Mouse (Mus musculus) hindbrain, embryonic 14.5 days (tissue): ENCODE data around the gene Ctdsp1. TPM values are rescaled to one million over a fixed set of nuclear protein-coding genes. Genes with fewer than 3 reads are reported as not detected.
"Not testable (repeated sequence)": the region's sequence is repeated elsewhere in the genome, so short reads cannot be mapped to it uniquely, and the experiment has no call there.

Experiments used
- ATAC-seq: fragments of 200-750 bp; cut with Nextera tagmentation; 2 replicates; pipeline ENCODE4 v1.8.0; 2017; ENCODE audit warnings: moderate number of reproducible peaks, mild to moderate bottlenecking, moderate TSS enrichment, moderate library complexity; ENCODE audit not compliant: low FRiP score
- DNase-seq: peaks from one replicate; pipeline ENCODE4 v3.0.0-alpha.2; 2015; ENCODE audit warnings: low spot score
- H3K27ac ChIP-seq: fragments of 300-500 bp; sonication (generic); 2 replicates; pipeline ENCODE4 v1.5.1; 2014; ENCODE audit warnings: mild to moderate bottlenecking, moderate library complexity
- H3K27me3 ChIP-seq: fragments of 300-500 bp; sonication (generic); 2 replicates; pipeline ENCODE4 v1.6.1; 2014; ENCODE audit warnings: mild to moderate bottlenecking, low read length, mixed read lengths; ENCODE audit not compliant: control insufficient read depth, insufficient read depth
- H3K36me3 ChIP-seq: fragments of 300-500 bp; sonication (generic); replicated peaks from 2 replicates; pipeline ENCODE4 v1.6.1; 2014; ENCODE audit not compliant: control insufficient read depth, insufficient read depth
- H3K4me1 ChIP-seq: fragments of 300-500 bp; sonication (generic); replicated peaks from 2 replicates; pipeline ENCODE4 v1.6.1; 2014; ENCODE audit warnings: antibody characterized with exemption, low read length, mixed read lengths; ENCODE audit not compliant: control insufficient read depth, insufficient read depth
- H3K4me2 ChIP-seq: fragments of 300-500 bp; sonication (generic); replicated peaks from 2 replicates; pipeline ENCODE4 v1.6.1; 2014; ENCODE audit warnings: mild to moderate bottlenecking, moderate library complexity
- H3K4me3 ChIP-seq: fragments of 300-500 bp; sonication (generic); replicated peaks from 2 replicates; pipeline ENCODE4 v1.5.1; 2014; ENCODE audit warnings: mild to moderate bottlenecking, low read length
- H3K9ac ChIP-seq: fragments of 300-500 bp; sonication (generic); 2 replicates; pipeline ENCODE4 v1.6.1; 2014
- H3K9me3 ChIP-seq: fragments of 300-500 bp; sonication (generic); 2 replicates; pipeline ENCODE4 v1.6.1; 2016; ENCODE audit warnings: low read length; ENCODE audit not compliant: control insufficient read depth
- WGBS: fragments of 180-500 bp; shearing (Covaris S2); extraction: QIAGEN DNeasy Blood & Tissue Kit; methylation state at CpG from one replicate; pipeline ENCODE4 v1.1.7; 2014; 5-methylcytosine and 5-hydroxymethylcytosine counted together
- polyA plus RNA-seq: library from polyadenylated mRNA; unstranded; fragments of >200 nt; fragmentation: Nextera tagmentation; extraction: Ambion mirVana; gene quantifications from 2 replicates; pipeline ENCODE4 v1.2.1, GENCODE M21; 2014

The Ctdsp1 gene
- polyA plus RNA-seq, 1 experiment from 2014 or later, result 20.8 TPM

GRCm38 (mm10) chr1:74393010-74393409 lies 1.7 kb downstream of the Ctdsp1 start:
- Histone ChIP-seq H3K9me3 (no peaks in the 10 kb centered on the region), H3K4me3 (peak overlapping the region; percentile 91), H3K27ac (no peak overlapping the region), H3K27me3 (peaks cover 15% of the 10 kb centered on the region), H3K36me3 (peaks cover 12% of the 10 kb centered on the region; the same call in 1 of the 2 replicates), H3K9ac (peak overlapping the region; percentile 81; the same call in 1 of the 2 replicates), H3K4me1 (peaks cover 17% of the 10 kb centered on the region), H3K4me2 (peak overlapping the region; percentile 95)
- no peak for DNase-seq
- 42% methylated on average over 7 of the region's 7 CpGs for WGBS
- ATAC-seq, result no peak

- Histone ChIP-seq H3K4me1 (peaks cover 17% of the 10 kb centered on the region), H3K27me3 (peaks cover 15% of the 10 kb centered on the region), H3K36me3 (peaks cover 12% of the 10 kb centered on the region; the same call in 1 of the 2 replicates), H3K4me2 (no peak overlapping the region), H3K9me3 (no peaks in the 10 kb centered on the region), H3K4me3 (no peak overlapping the region), H3K27ac (no peak overlapping the region), H3K9ac (no peak overlapping the region)
- WGBS, result 85% methylated on average over 9 of the region's 9 CpGs
- DNase-seq, result no peak
- ATAC-seq, result no peak
Observed at GRCm38 (mm10) chr1:74393697-74394096, 2.4 kb downstream of the Ctdsp1 start.

- ATAC-seq (no peak), DNase-seq (no peak)
- H3K4me3 ChIP-seq, result no peak overlapping the region
- H3K27me3 ChIP-seq, result peaks cover 13% of the 10 kb centered on the region
- peaks cover 17% of the 10 kb centered on the region for H3K4me1 ChIP-seq
- H3K4me2 ChIP-seq, result no peak overlapping the region
- H3K36me3 ChIP-seq, result peaks cover 12% of the 10 kb centered on the region; the same call in 1 of the 2 replicates
- no peak overlapping the region for H3K9ac ChIP-seq
- no peaks in the 10 kb centered on the region for H3K9me3 ChIP-seq
- WGBS, result 94% methylated on average over 9 of the region's 9 CpGs
- no peak overlapping the region for H3K27ac ChIP-seq
Observed at GRCm38 (mm10) chr1:74394311-74394710, 3.0 kb downstream of the Ctdsp1 start.

- Histone ChIP-seq H3K27ac (no peak overlapping the region), H3K9me3 (no peaks in the 10 kb centered on the region), H3K9ac (no peak overlapping the region), H3K36me3 (peaks cover 12% of the 10 kb centered on the region; the same call in 1 of the 2 replicates), H3K4me1 (peaks cover 17% of the 10 kb centered on the region), H3K4me3 (no peak overlapping the region), H3K4me2 (no peak overlapping the region), H3K27me3 (peaks cover 8% of the 10 kb centered on the region)
- ATAC-seq (no peak), DNase-seq (no peak)
- WGBS, result 93% methylated on average over 15 of the region's 15 CpGs
Observed at GRCm38 (mm10) chr1:74394858-74395257, 3.5 kb downstream of the Ctdsp1 start.

- H3K4me1 ChIP-seq, result peaks cover 17% of the 10 kb centered on the region
- H3K9me3 ChIP-seq, result no peaks in the 10 kb centered on the region
- H3K27ac ChIP-seq, result no peak overlapping the region
- DNase-seq (no peak), ATAC-seq (no peak)
- 83% methylated on average over 12 of the region's 13 CpGs for WGBS
- peaks cover 6% of the 10 kb centered on the region for H3K27me3 ChIP-seq
- no peak overlapping the region for H3K4me2 ChIP-seq
- no peak overlapping the region for H3K9ac ChIP-seq
- no peak overlapping the region for H3K4me3 ChIP-seq
- peaks cover 12% of the 10 kb centered on the region; the same call in 1 of the 2 replicates for H3K36me3 ChIP-seq
Observed at GRCm38 (mm10) chr1:74395290-74395689, 4.0 kb downstream of the Ctdsp1 start.

- Histone ChIP-seq H3K4me2 (peak overlapping the region; percentile 86), H3K4me1 (peaks cover 13% of the 10 kb centered on the region), H3K4me3 (peak overlapping the region; percentile 42), H3K27ac (0 out of 2 replicates have a peak overlapping the region, but pooled peaks have one; percentile 12), H3K36me3 (peaks cover 12% of the 10 kb centered on the region; the same call in 1 of the 2 replicates), H3K9ac (peak overlapping the region; percentile 60)
- not testable (repeated sequence) for ATAC-seq, H3K27me3 ChIP-seq, H3K9me3 ChIP-seq, DNase-seq
- 11% methylated on average over 12 of the region's 12 CpGs for WGBS
Observed at GRCm38 (mm10) chr1:74396456-74397222, 5.3 kb downstream of the Ctdsp1 start.

- WGBS, result under 1% methylated on average over 39 of the region's 41 CpGs
- peak; percentile 81 for DNase-seq
Observed at GRCm38 (mm10) chr1:74397268-74397918, 6.1 kb downstream of the Ctdsp1 start.

GRCm38 (mm10) chr1:74397919-74398451 lies 6.7 kb downstream of the Ctdsp1 start:
- peaks cover 2% of the 10 kb centered on the region; the same call in 1 of the 2 replicates for H3K4me1 ChIP-seq
- H3K27ac ChIP-seq, result no peak overlapping the region
- H3K36me3 ChIP-seq, result peaks cover 12% of the 10 kb centered on the region; the same call in 1 of the 2 replicates
- peak overlapping the region; percentile 86 for H3K4me2 ChIP-seq
- peak overlapping the region; percentile 60 for H3K9ac ChIP-seq
- no peaks in the 10 kb centered on the region for H3K9me3 ChIP-seq
- H3K4me3 ChIP-seq, result peak overlapping the region; percentile 42
- 5% methylated on average over 11 of the region's 11 CpGs for WGBS
- H3K27me3 ChIP-seq, result no peaks in the 10 kb centered on the region
- DNase-seq, result peak; percentile 34
- ATAC-seq, result 0 out of 2 replicates have a peak, but pooled peaks have one; percentile 3

More at GRCm38 (mm10) chr1:74397268-74397918, 6.1 kb downstream of the Ctdsp1 start:
- ATAC-seq, result peak; percentile 90
- H3K9me3 ChIP-seq, result no peaks in the 10 kb centered on the region
- peak overlapping the region; percentile 42 for H3K4me3 ChIP-seq
- peak overlapping the region; percentile 86 for H3K4me2 ChIP-seq
- peaks cover 12% of the 10 kb centered on the region; the same call in 1 of the 2 replicates for H3K36me3 ChIP-seq
- H3K27me3 ChIP-seq, result no peaks in the 10 kb centered on the region
- H3K4me1 ChIP-seq, result peaks cover 8% of the 10 kb centered on the region
- H3K9ac ChIP-seq, result peak overlapping the region; percentile 60
- peak overlapping the region; percentile 47; the same call in 1 of the 2 replicates for H3K27ac ChIP-seq

GRCm38 (mm10) chr1:74400531-74400930 lies 9.2 kb downstream of the Ctdsp1 start:
- Histone ChIP-seq H3K27ac (no peak overlapping the region), H3K9me3 (no peaks in the 10 kb centered on the region), H3K4me2 (no peak overlapping the region), H3K4me3 (no peak overlapping the region), H3K27me3 (no peaks in the 10 kb centered on the region), H3K4me1 (no peaks in the 10 kb centered on the region), H3K9ac (no peak overlapping the region), H3K36me3 (no peaks in the 10 kb centered on the region)
- ATAC-seq (no peak), DNase-seq (no peak)
- WGBS, result 84% methylated on average over 3 of the region's 3 CpGs
